16 mouse cellular contexts compared by ENCODE assay signal in genomic region chr14:45696098-45696497, GRCm38 (mm10).
"Had no signal": no experiment of that assay in that cellular context is flagged by ENCODE, and none has a peak within 500 bp of the region (broad histone marks: within the 10 kb centered on the region; RNA-seq: fewer than 3 reads in every experiment).

No protein-coding gene starts in this region.

- H3K27ac ChIP-seq: neural tube, embryonic 13.5 days; neural tube, embryonic 15.5 days; stomach, embryonic 15.5 days; stomach, postnatal 0 days had no signal

- H3K9me3 ChIP-seq: neural tube, embryonic 13.5 days; neural tube, embryonic 15.5 days; stomach, embryonic 15.5 days had no signal

- H3K36me3 ChIP-seq: neural tube, embryonic 13.5 days; neural tube, embryonic 15.5 days; stomach, embryonic 15.5 days had no signal

- H3K4me2 ChIP-seq: neural tube, embryonic 13.5 days; neural tube, embryonic 15.5 days; stomach, embryonic 15.5 days had no signal

- H3K27me3 ChIP-seq: neural tube, embryonic 13.5 days; neural tube, embryonic 15.5 days; stomach, embryonic 15.5 days had no signal

- DNase-seq: retina, postnatal 1 day; right cerebral cortex, adult 18-20 months; right cerebral cortex, postnatal 14 days; right cerebral cortex, postnatal 25 days; right cerebral cortex, postnatal 4 days; spleen, adult 18-20 months; thymus, adult 18-20 months; thymus, adult 2 months; thymus, postnatal 14 days; thymus, postnatal 25 days; thymus, postnatal 36 days; thymus, postnatal 4 days had no signal

- H3K4me3 ChIP-seq: neural tube, embryonic 13.5 days; neural tube, embryonic 15.5 days; stomach, embryonic 15.5 days had no signal

- H3K9ac ChIP-seq: neural tube, embryonic 13.5 days; neural tube, embryonic 15.5 days; stomach, embryonic 15.5 days had no signal

- H3K4me1 ChIP-seq: neural tube, embryonic 13.5 days; stomach, embryonic 15.5 days had no signal
